Mouse (Mus musculus) ES-Bruce4 (cell line): Measurements from ENCODE around the gene Gm8926. TPM values are rescaled to one million over a fixed set of nuclear protein-coding genes. Genes with fewer than 3 reads are reported as not detected.
"Not testable (repeated sequence)": the region's sequence is repeated elsewhere in the genome, so short reads cannot be mapped to it uniquely, and the experiment has no call there.

Experiments used
- H3K27ac ChIP-seq: 2 replicates; pipeline ENCODE4 v1.5.1; 2012; ENCODE audit warnings: low read length, inconsistent platforms; ENCODE audit not compliant: insufficient read depth
- H3K27me3 ChIP-seq: 2 replicates; pipeline ENCODE4 v1.6.1; 2012; ENCODE audit warnings: mild to moderate bottlenecking, low read length, inconsistent platforms; ENCODE audit not compliant: control insufficient read depth, poor library complexity, insufficient read depth, severe bottlenecking
- H3K36me3 ChIP-seq: 2 replicates; pipeline ENCODE4 v1.6.1; 2012; ENCODE audit warnings: inconsistent platforms, mild to moderate bottlenecking, low read length, moderate library complexity; ENCODE audit not compliant: control insufficient read depth, poor library complexity, insufficient read depth, severe bottlenecking
- H3K4me1 ChIP-seq: one replicate; pipeline ENCODE4 v1.8.1; 2011; ENCODE audit warnings: low read length; ENCODE audit not compliant: control insufficient read depth, insufficient read depth
- H3K4me3 ChIP-seq: 2 replicates; pipeline ENCODE4 v1.5.1; 2011; ENCODE audit warnings: low read depth, mild to moderate bottlenecking, low read length
- H3K9ac ChIP-seq: 2 replicates; pipeline ENCODE4 v1.6.1; 2012; ENCODE audit warnings: low read depth, mild to moderate bottlenecking, inconsistent platforms; ENCODE audit not compliant: poor library complexity, severe bottlenecking
- H3K9me3 ChIP-seq: replicated peaks from 2 replicates; pipeline ENCODE4 v1.6.1; 2012; ENCODE audit warnings: mild to moderate bottlenecking, low read length, inconsistent platforms; ENCODE audit not compliant: control insufficient read depth, poor library complexity, insufficient read depth, severe bottlenecking
- polyA plus RNA-seq: library from polyadenylated mRNA; stranded (reverse); fragments of >200 nt; gene quantifications from 2 replicates; pipeline ENCODE4 v1.2.4, GENCODE M21; 2011; ENCODE audit warnings: low read depth; ENCODE audit not compliant: missing spikeins, insufficient read depth, insufficient read length

The Gm8926 gene
- not detected in 2 replicates for polyA plus RNA-seq

DNA sequence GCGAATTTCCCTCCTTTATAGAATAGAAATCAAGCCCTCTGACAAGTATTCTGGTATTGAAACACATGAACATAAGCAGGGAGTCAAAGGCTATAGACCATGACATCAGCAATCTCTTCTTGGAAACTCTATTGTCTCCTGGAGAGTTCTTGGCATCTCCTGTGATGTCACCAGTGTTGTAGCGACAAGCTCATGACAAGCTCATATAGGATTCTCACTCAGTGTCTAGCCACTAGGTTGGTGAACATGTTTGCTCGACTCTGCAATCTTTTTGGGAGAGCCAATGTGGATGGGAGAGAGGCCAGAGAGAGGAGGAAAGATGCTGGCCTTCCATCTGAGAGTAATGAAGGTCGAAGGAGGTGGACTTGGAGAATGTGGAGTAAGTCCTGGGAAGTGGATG lies at the start of gene Gm8926:
TSS of gene Gm8926 (plus strand) at position 301 of the 400 bp plus-strand sequence.
- H3K27me3 ChIP-seq, H3K9me3 ChIP-seq, H3K27ac ChIP-seq, H3K36me3 ChIP-seq, H3K9ac ChIP-seq, H3K4me3 ChIP-seq, H3K4me1 ChIP-seq: not testable (repeated sequence)

Other genes with a start within 250 kb of the Gm8926 start
- gene Gm6460, start 175.6 kb upstream of the Gm8926 start, polyA plus RNA-seq = not detected in 2 replicates
- gene Gm8922, start 88.6 kb upstream of the Gm8926 start, polyA plus RNA-seq = not detected in 2 replicates
- not detected in 2 replicates for gene Gm6465, start 75.0 kb downstream of the Gm8926 start, polyA plus RNA-seq
- gene 4933402N22Rik, start 147.5 kb downstream of the Gm8926 start, polyA plus RNA-seq = not detected in 2 replicates